Mouse (Mus musculus): ENCODE results near the gene Cadps.
A peak's percentile ranks its signal among the peaks of the same experiment; 100 is the strongest.

The Cadps gene

GRCm38 (mm10) chr14:12462206-12462605 lies 360.7 kb downstream of the Cadps start:
- DNase-seq, result no peak

GRCm38 (mm10) chr14:12459700-12460099 lies 363.2 kb downstream of the Cadps start:
- no peak for DNase-seq

GRCm38 (mm10) chr14:12455064-12455591 lies 367.8 kb downstream of the Cadps start:
- DNase-seq, result no peak

DNA sequence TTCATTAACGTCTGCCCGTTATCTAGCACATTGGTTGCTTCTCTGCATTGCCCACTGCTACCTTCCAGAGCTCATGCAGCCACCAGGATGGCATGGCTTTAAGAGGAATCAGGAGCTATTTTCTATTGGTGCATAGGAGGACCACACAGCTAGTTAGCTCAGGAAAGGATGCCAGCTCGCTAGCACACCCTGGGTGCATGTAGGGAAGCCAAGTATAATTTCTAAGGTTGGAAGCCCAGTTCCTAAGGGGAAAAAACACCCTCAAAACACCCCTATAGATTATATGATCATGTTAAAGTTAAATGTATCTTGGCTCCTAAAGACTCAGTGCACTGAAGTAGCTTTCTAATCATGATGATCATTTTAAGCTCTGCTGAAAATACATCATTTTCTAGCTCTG lies 372.1 kb downstream of the Cadps start:
- DNase-seq, result no peak

GRCm38 (mm10) chr14:12448883-12449282 lies 374.0 kb downstream of the Cadps start:
- DNase-seq, result no peak

- no peak for DNase-seq
Observed at GRCm38 (mm10) chr14:12441019-12441418, 381.9 kb downstream of the Cadps start.

DNA sequence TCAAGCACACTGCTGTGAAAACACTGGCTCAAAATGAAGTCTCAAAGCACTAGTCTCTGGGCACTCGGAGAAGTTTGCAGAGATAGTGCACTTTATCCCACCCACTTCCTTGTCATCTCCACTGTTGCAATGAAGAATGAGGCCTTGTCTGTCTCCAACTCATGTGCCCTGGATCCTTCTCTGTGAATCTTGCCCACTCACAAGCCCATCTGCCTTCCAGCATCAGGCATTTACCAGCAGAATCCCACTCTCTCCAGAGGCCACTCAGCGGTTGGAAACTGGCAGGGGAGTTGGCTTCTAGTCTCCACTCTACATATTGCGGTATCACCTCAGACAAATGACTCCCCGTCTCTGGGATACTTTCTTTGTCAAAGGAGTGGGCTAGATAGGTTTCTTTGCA lies 384.9 kb downstream of the Cadps start:
- no peak for DNase-seq

GRCm38 (mm10) chr14:12437422-12437821 lies 385.5 kb downstream of the Cadps start:
- DNase-seq, result no peak

DNA sequence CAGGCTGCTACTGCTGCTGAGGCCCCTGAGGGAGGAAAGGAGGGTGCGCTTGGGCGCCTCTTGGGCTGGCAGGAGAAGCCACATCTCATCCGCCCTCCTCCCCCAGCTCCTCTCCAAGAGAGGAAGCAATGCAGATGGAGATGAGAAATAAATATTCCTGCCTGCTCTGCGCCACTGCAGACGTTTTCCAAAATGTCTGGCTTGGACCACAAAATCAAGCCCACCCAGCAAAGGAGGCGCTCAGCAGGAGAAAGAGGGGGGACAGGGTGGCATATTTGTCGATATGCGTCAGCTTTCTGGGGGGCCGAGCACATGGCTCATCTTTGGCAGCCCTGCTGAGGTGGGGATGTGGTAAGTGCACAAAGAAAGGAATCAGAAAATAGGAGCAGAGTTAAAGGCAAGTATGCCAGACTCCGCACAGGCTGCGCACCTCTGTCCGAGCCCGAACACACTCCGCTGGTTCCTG lies 385.9 kb downstream of the Cadps start:
- DNase-seq, result no peak

DNA sequence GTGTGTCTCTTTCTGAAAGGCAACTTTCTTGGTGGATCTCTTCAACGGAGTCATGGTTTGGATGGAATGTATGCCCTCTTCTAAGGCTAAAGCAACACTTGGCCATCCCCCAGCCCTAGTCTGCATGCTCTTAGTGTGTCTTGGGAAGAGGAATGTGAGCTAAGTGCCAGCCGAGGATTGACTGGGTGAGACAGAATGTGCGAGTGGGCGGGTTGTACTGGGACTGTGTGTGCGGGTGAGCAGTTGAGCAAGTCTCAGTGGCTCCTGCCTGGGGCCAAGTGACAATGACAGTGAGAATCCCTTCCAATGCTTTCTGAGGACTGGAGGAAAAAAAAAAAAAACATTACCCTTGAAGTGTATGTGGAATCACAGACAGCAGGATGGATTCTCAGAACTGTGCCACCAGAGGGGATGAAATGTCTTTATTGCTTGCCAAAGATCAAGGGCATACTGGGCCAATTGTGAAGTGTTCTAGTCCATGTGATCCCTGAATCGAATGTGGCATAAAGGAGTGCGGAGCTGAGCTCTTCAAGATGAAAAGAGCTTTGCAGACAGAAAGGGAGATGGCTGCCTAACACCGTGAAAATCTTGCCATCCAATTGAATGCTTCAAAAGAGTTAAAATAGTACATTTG lies 394.7 kb downstream of the Cadps start:
- DNase-seq, result no peak

DNA sequence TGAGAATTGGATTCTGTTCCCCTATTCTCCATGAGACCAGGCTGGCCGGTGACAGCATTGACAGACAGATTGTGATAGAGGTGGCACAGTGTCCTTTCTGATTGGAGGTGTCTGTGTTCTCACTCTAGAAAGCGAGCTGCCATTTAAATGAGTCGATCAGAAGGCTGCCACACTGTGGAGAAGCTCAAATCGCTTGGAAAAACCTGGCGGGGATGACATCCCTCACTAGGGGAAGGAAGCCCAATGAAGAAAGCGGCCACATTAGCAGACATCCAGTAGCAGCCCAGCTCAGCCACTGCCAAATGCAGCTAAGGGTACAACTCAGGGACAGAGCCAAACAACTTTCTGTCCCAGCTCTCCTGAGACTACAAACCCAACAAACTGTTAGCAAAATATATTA lies 397.6 kb downstream of the Cadps start:
- DNase-seq, result no peak

- no peak for DNase-seq
Observed at GRCm38 (mm10) chr14:12410276-12410675, 412.6 kb downstream of the Cadps start.

DNA sequence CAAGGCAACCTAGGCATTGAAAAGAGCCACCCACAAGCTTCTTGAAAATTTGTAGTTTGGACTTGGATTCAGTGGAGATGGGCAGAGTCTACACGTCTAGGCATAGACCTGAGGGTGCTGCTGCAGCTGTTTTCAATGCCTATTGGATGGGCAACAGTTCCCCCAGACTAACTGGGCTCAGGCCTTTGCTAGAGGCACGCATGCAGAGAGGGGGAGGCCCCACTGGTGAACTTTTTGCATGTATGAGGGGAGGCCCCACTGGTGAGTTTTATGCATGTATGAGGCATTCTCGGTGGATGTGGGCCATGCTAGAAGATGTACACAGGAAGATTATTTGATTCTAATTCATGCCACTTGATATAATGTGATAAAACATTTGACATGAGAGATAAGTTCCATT lies 413.1 kb downstream of the Cadps start:
- no peak for DNase-seq

DNA sequence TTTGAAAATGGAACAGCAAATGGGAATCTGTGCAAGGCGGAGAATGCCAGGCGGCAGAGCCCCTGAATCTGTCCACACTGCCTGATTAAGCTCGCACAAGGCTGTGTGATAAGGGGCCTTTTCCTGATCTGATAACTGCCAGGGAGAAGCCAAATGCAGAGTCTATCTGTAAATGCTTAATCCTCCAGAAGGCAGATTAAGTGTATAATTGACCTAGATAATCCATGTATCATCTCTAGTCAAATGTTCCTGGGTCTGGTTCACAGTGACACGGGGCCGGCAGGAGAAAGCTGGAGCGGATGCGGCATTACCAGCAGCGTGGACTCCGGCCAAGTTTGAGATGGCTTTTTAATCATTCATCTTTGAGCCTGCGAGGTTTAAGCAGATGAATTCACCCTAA lies 416.3 kb downstream of the Cadps start:
- peak in 1 of 2 experiments; percentile 11 for DNase-seq

- no peak for DNase-seq
Observed at GRCm38 (mm10) chr14:12405201-12405600, 417.7 kb downstream of the Cadps start.

GRCm38 (mm10) chr14:12404724-12405123 lies 418.2 kb downstream of the Cadps start:
- DNase-seq, result no peak

- DNase-seq, result no peak
Observed at GRCm38 (mm10) chr14:12404052-12404451, 418.8 kb downstream of the Cadps start.

- DNase-seq, result no peak
Observed at GRCm38 (mm10) chr14:12400116-12400515, 422.8 kb downstream of the Cadps start.

- DNase-seq, result no peak
Observed at GRCm38 (mm10) chr14:12397561-12397960, 425.3 kb downstream of the Cadps start.

DNA sequence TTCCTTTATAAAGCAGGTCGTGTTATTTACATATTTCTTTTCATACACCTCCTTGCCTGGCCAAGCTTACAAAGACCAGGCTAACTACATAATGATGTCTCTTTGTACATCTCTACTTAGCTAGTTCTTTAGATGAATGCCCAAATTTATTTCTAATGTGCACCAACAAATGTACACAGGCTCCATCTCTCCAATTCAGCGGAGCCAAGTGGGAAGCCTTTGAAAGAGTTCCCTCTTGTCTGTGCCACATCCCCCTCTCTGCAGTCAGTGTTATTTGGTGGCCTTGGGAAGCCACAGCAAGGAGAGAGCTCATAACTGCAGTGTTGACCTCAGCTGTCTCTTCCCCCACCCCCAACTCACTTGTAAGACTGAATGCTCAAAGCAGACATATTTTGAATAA lies 428.6 kb downstream of the Cadps start:
- DNase-seq, result no peak

DNA sequence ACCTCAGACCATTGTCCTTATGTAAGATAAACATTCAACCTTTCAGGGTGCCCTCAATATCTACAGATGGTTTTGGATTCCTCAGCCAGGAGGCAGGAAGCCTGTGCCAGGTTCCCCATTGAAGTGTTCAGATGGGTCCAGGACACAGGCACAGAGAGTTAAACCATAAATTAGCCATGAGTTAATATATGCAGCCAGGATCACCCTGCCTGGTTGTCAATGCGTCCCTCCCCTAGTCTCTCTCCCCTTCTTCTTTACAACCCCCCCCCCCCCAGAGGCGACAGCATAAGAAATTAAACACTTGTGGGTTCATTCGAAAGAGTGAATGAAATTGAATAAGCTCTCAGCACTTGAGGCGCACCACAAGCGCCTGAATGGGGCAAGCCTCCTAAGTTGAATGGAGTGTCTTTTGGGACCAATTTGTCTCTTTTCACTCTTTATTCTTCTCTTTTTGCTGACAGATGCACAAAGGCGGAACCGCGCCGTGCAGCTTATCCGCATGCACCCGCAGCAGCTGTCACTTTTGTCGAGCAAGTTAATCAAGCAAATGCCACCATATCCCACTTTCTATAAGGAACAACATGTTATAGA lies 429.5 kb downstream of the Cadps start:
- no peak for DNase-seq

- no peak for DNase-seq
Observed at GRCm38 (mm10) chr14:12391167-12391566, 431.7 kb downstream of the Cadps start.

- DNase-seq, result no peak
Observed at GRCm38 (mm10) chr14:12388806-12389436, 434.0 kb downstream of the Cadps start.

DNA sequence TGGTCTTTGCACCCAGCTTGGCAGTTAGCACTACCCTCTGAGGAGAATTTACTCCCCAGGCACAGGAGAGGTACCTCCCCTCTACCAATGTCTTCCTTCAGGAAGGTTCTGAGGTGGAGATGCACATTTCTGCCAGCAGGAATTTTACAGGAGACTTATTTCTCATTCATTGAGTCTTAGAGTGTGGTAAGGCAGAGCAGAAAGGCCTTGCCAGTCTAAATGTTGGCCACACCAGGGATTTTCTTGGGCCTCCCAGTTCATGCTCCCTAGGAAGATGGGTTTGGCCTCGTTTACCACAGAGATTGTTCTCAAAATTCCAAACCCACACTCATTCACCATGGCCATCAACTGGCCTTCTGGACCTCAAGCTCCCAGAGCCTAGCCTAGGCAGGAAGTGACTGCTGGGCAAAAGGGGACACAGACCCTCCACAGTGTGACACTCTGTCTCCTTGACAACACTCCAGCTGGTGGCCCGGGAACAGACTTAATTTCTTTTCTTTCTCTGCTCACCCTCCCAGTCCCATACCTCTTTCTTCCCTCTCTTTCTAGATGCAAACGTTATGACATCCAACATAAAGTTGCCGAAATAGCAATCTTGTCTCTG lies 434.6 kb downstream of the Cadps start:
- DNase-seq, result no peak

Measured in kidney, postnatal 4 days (tissue).